Mouse (Mus musculus): Measurements from ENCODE around the gene L1td1. TPM values are rescaled to one million over a fixed set of nuclear protein-coding genes. Genes with fewer than 3 reads are reported as not detected.

Gene L1td1
- polyA plus RNA-seq, 1 experiment from 2014 or later, result 0.32 TPM

DNA sequence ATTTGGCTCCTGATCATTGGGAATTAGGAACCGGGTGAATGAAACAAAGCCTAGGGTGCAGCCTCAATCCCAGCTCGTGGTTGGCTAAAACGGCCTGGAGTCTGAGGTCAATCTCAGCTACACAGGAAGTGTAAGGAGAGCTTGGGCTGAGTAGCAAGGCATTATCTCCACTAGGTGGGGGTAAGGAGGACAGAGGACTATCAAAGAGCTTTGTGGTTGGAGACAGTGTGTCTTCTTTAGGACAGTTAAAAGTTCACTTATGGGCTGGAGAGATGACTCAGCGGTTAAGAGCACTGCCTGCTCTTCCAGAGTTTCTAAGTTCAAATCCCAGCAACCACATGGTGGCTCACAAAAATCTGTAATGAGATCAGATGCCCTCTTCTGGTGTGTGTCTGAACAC lies 1.1 kb upstream of the L1td1 start:
- no peak overlapping the region for H3K4me3 ChIP-seq (ENCODE audit: low read depth, low read length)
- 33% methylated on average over 4 of the region's 4 CpGs for WGBS
- peaks cover 4% of the 10 kb centered on the region; the same call in 1 of the 2 replicates for H3K4me1 ChIP-seq (ENCODE audit: control insufficient read depth, insufficient read depth, low read length)
- DNase-seq (ENCODE audit: low spot score) (peak; percentile 20), ATAC-seq (replicated peaks; ENCODE audit: insufficient number of reproducible peaks, low FRiP score, low TSS enrichment, low read depth) (no peak)
- H3K27me3 ChIP-seq (ENCODE audit: control insufficient read depth, insufficient read depth, low read length), result peaks cover 16% of the 10 kb centered on the region
- no peaks in the 10 kb centered on the region for H3K9me3 ChIP-seq (replicated peaks; ENCODE audit: control insufficient read depth, low read length)
- H3K27ac ChIP-seq (replicated peaks; ENCODE audit: low read depth, low read length), result no peak overlapping the region
- H3K36me3 ChIP-seq (replicated peaks; ENCODE audit: control insufficient read depth, insufficient read depth, low read depth, low read length), result no peaks in the 10 kb centered on the region
- H3K4me2 ChIP-seq (ENCODE audit: low read depth, low read length), result no peak overlapping the region
- H3K9ac ChIP-seq (replicated peaks; ENCODE audit: low read length), result no peak overlapping the region

GRCm38 (mm10) chr4:98727295-98727958 lies 893 bp downstream of the L1td1 start:
- WGBS, result 2% methylated on average over 21 of the region's 21 CpGs
- Histone ChIP-seq H3K4me2 (ENCODE audit: low read depth, low read length) (peak overlapping the region; percentile 79), H3K36me3 (replicated peaks; ENCODE audit: control insufficient read depth, insufficient read depth, low read depth, low read length) (no peaks in the 10 kb centered on the region), H3K9ac (replicated peaks; ENCODE audit: low read length) (peak overlapping the region; percentile 55; the same call in 1 of the 2 replicates), H3K27me3 (ENCODE audit: control insufficient read depth, insufficient read depth, low read length) (peaks cover 16% of the 10 kb centered on the region), H3K4me3 (ENCODE audit: low read depth, low read length) (peak overlapping the region; percentile 34), H3K4me1 (ENCODE audit: control insufficient read depth, insufficient read depth, low read length) (peaks cover 4% of the 10 kb centered on the region; the same call in 1 of the 2 replicates), H3K9me3 (replicated peaks; ENCODE audit: control insufficient read depth, low read length) (no peaks in the 10 kb centered on the region), H3K27ac (replicated peaks; ENCODE audit: low read depth, low read length) (no peak overlapping the region)
- ATAC-seq (replicated peaks; ENCODE audit: insufficient number of reproducible peaks, low FRiP score, low TSS enrichment, low read depth) (no peak), DNase-seq (ENCODE audit: low spot score) (peak; percentile 29)

DNA sequence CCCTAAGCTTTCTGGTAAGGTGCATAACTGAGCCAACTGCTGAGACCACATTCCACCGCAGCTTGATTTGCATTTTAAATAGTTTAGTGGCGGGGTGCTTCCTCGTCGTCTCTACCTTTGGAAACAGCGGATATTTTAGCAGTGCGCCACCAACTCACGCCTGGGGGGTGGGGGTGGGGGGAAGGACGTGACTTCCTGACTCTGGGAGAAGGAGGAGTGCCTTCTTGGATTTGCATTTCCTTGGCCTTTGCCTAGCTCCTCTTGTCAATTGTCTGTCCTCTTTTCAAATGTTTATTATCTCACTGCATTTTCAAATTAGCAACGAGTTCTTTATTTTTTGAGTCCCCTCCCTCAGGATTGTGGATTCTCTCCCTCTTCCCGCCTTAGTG lies 1.4 kb downstream of the L1td1 start:
- Histone ChIP-seq H3K4me2 (ENCODE audit: low read depth, low read length) (peak overlapping the region; percentile 2; the same call in 1 of the 2 replicates), H3K9me3 (replicated peaks; ENCODE audit: control insufficient read depth, low read length) (no peaks in the 10 kb centered on the region), H3K27me3 (ENCODE audit: control insufficient read depth, insufficient read depth, low read length) (peaks cover 16% of the 10 kb centered on the region), H3K9ac (replicated peaks; ENCODE audit: low read length) (no peak overlapping the region), H3K4me3 (ENCODE audit: low read depth, low read length) (no peak overlapping the region), H3K4me1 (ENCODE audit: control insufficient read depth, insufficient read depth, low read length) (peaks cover 4% of the 10 kb centered on the region; the same call in 1 of the 2 replicates), H3K27ac (replicated peaks; ENCODE audit: low read depth, low read length) (no peak overlapping the region), H3K36me3 (replicated peaks; ENCODE audit: control insufficient read depth, insufficient read depth, low read depth, low read length) (no peaks in the 10 kb centered on the region)
- no peak for ATAC-seq (replicated peaks; ENCODE audit: insufficient number of reproducible peaks, low FRiP score, low TSS enrichment, low read depth)
- DNase-seq (ENCODE audit: low spot score), result peak; percentile 9
- 3% methylated on average over 10 of the region's 10 CpGs for WGBS

GRCm38 (mm10) chr4:98728716-98729115 lies 2.2 kb downstream of the L1td1 start:
- ATAC-seq (replicated peaks; ENCODE audit: insufficient number of reproducible peaks, low FRiP score, low TSS enrichment, low read depth) (no peak), DNase-seq (ENCODE audit: low spot score) (no peak)
- H3K27ac ChIP-seq (replicated peaks; ENCODE audit: low read depth, low read length), result no peak overlapping the region
- no peak overlapping the region for H3K4me3 ChIP-seq (ENCODE audit: low read depth, low read length)
- H3K4me1 ChIP-seq (ENCODE audit: control insufficient read depth, insufficient read depth, low read length), result peaks cover 4% of the 10 kb centered on the region; the same call in 1 of the 2 replicates
- H3K27me3 ChIP-seq (ENCODE audit: control insufficient read depth, insufficient read depth, low read length), result peaks cover 16% of the 10 kb centered on the region
- 53% methylated on average over 7 of the region's 7 CpGs for WGBS
- no peak overlapping the region for H3K9ac ChIP-seq (replicated peaks; ENCODE audit: low read length)
- no peak overlapping the region for H3K4me2 ChIP-seq (ENCODE audit: low read depth, low read length)
- H3K9me3 ChIP-seq (replicated peaks; ENCODE audit: control insufficient read depth, low read length), result no peaks in the 10 kb centered on the region
- no peaks in the 10 kb centered on the region for H3K36me3 ChIP-seq (replicated peaks; ENCODE audit: control insufficient read depth, insufficient read depth, low read depth, low read length)

DNA sequence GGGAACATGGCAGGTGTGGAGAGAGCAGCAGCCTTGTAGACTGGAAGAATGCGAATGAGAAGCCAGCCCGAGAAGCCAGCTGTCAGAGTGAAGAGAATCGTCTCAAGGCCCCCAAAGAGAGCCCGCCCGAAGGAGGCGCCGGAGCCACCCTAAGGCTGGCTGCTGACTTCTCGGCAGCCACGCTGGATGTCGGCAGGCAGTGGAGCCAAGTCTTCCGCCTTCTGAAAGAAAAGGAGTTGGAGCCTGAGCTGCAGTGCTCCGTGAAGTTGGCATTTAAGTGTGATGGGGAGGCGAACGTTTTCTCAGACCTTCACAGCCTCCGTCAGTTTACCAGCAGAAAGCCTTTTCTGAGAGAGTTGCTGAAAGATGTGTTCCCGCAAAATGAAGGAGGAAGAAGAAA lies 7.1 kb downstream of the L1td1 start:
- H3K9ac ChIP-seq (replicated peaks; ENCODE audit: low read length), result no peak overlapping the region
- H3K27me3 ChIP-seq (ENCODE audit: control insufficient read depth, insufficient read depth, low read length), result no peaks in the 10 kb centered on the region
- no peaks in the 10 kb centered on the region for H3K4me1 ChIP-seq (ENCODE audit: control insufficient read depth, insufficient read depth, low read length)
- H3K4me2 ChIP-seq (ENCODE audit: low read depth, low read length), result no peak overlapping the region
- WGBS, result 96% methylated on average over 16 of the region's 16 CpGs
- DNase-seq (ENCODE audit: low spot score) (no peak), ATAC-seq (replicated peaks; ENCODE audit: insufficient number of reproducible peaks, low FRiP score, low TSS enrichment, low read depth) (no peak)
- no peak overlapping the region for H3K27ac ChIP-seq (replicated peaks; ENCODE audit: low read depth, low read length)
- H3K36me3 ChIP-seq (replicated peaks; ENCODE audit: control insufficient read depth, insufficient read depth, low read depth, low read length), result no peaks in the 10 kb centered on the region
- no peak overlapping the region for H3K4me3 ChIP-seq (ENCODE audit: low read depth, low read length)
- H3K9me3 ChIP-seq (replicated peaks; ENCODE audit: control insufficient read depth, low read length), result no peaks in the 10 kb centered on the region

DNA sequence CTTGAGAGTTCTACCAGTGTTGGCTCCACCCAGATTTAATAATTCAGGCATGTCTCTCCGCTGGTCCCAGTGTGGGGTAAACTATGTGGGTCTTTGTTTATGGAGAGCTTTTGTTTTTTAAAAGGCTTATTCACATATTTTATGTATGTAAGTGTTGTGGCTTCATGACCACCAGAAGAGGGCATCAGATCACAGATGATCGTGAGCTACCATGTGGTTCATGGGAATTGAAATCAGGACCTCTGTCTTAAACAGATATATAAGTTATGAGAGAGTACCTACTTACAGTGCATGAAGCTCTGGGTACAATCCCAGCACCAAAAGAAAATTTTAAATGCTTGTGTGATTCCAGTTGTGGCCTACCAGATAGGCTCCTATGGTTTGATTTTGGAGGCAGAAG lies 13.2 kb downstream of the L1td1 start:
- peak; percentile 71 for DNase-seq (ENCODE audit: low spot score)
- Histone ChIP-seq H3K4me2 (ENCODE audit: low read depth, low read length) (no peak overlapping the region), H3K9ac (replicated peaks; ENCODE audit: low read length) (no peak overlapping the region), H3K27ac (replicated peaks; ENCODE audit: low read depth, low read length) (no peak overlapping the region), H3K4me3 (ENCODE audit: low read depth, low read length) (no peak overlapping the region), H3K9me3 (replicated peaks; ENCODE audit: control insufficient read depth, low read length) (no peaks in the 10 kb centered on the region), H3K36me3 (replicated peaks; ENCODE audit: control insufficient read depth, insufficient read depth, low read depth, low read length) (no peaks in the 10 kb centered on the region), H3K27me3 (ENCODE audit: control insufficient read depth, insufficient read depth, low read length) (no peaks in the 10 kb centered on the region), H3K4me1 (ENCODE audit: control insufficient read depth, insufficient read depth, low read length) (no peaks in the 10 kb centered on the region)
- no peak for ATAC-seq (replicated peaks; ENCODE audit: insufficient number of reproducible peaks, low FRiP score, low TSS enrichment, low read depth)
- 44% methylated on average over 2 of the region's 2 CpGs for WGBS

DNA sequence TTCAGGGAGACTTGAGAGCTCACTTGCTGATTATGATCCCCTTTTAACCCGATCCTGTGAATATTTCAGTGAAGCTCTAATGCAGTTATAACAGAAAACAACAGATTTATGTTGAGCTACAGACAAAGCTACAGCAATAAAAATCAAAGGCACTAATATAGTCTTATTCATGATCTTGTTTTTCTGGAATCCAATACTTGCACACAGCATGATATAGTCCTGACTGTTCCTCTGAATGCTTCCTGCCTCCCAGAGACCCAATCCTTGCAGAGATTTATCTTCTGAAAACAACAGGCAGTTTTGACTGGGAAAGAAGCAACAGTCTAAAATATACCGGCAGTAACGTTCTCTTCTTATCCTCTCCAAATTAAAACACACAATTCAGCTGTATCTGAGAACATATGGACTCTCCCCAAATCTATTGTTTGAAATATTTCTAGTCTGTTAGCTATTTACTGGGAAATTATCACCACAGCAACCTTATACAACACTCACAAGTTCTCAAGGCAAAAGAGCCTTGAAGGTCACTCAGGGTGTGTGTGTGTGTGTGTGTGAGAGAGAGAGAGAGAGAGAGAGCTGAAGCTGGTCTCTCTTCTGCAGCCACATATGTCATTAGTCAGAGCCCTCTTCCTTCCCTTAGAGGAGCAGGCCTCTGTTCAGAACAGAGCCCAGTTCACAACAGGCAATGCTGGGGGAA lies 16.8 kb downstream of the L1td1 start:
- Histone ChIP-seq H3K4me2 (ENCODE audit: low read depth, low read length) (no peak overlapping the region), H3K27ac (replicated peaks; ENCODE audit: low read depth, low read length) (no peak overlapping the region), H3K4me3 (ENCODE audit: low read depth, low read length) (no peak overlapping the region), H3K27me3 (ENCODE audit: control insufficient read depth, insufficient read depth, low read length) (no peaks in the 10 kb centered on the region), H3K36me3 (replicated peaks; ENCODE audit: control insufficient read depth, insufficient read depth, low read depth, low read length) (no peaks in the 10 kb centered on the region), H3K4me1 (ENCODE audit: control insufficient read depth, insufficient read depth, low read length) (no peaks in the 10 kb centered on the region), H3K9me3 (replicated peaks; ENCODE audit: control insufficient read depth, low read length) (no peaks in the 10 kb centered on the region), H3K9ac (replicated peaks; ENCODE audit: low read length) (no peak overlapping the region)
- no peak for ATAC-seq (replicated peaks; ENCODE audit: insufficient number of reproducible peaks, low FRiP score, low TSS enrichment, low read depth)
- 73% methylated on average over 3 of the region's 3 CpGs for WGBS
- DNase-seq (ENCODE audit: low spot score), result no peak

- Histone ChIP-seq H3K27ac (replicated peaks; ENCODE audit: low read depth, low read length) (no peak overlapping the region), H3K4me2 (ENCODE audit: low read depth, low read length) (no peak overlapping the region), H3K4me1 (ENCODE audit: control insufficient read depth, insufficient read depth, low read length) (no peaks in the 10 kb centered on the region), H3K9me3 (replicated peaks; ENCODE audit: control insufficient read depth, low read length) (no peaks in the 10 kb centered on the region), H3K4me3 (ENCODE audit: low read depth, low read length) (no peak overlapping the region), H3K27me3 (ENCODE audit: control insufficient read depth, insufficient read depth, low read length) (no peaks in the 10 kb centered on the region), H3K36me3 (replicated peaks; ENCODE audit: control insufficient read depth, insufficient read depth, low read depth, low read length) (no peaks in the 10 kb centered on the region), H3K9ac (replicated peaks; ENCODE audit: low read length) (no peak overlapping the region)
- ATAC-seq (replicated peaks; ENCODE audit: insufficient number of reproducible peaks, low FRiP score, low TSS enrichment, low read depth) (no peak), DNase-seq (ENCODE audit: low spot score) (peak; percentile 62)
- 17% methylated on average over 7 of the region's 7 CpGs for WGBS
These were observed 17.3 kb downstream of the L1td1 start for GRCm38 (mm10) chr4:98743906-98744210.

All from embryonic facial prominence, embryonic 11.5 days (tissue).